Mouse (Mus musculus) limb, embryonic 10.5 days (tissue): ENCODE results near the gene Eif2ak3. TPM values are rescaled to one million over a fixed set of nuclear protein-coding genes. Genes with fewer than 3 reads are reported as not detected.

Experiments used
- DNase-seq: peaks from one replicate; pipeline ENCODE4 v3.0.0-alpha.2; 2017; ENCODE audit warnings: low spot score
- H3K27ac ChIP-seq: fragments of 300-500 bp; sonication (generic); 2 replicates; pipeline ENCODE4 v1.5.1; 2016; ENCODE audit warnings: mild to moderate bottlenecking
- H3K27me3 ChIP-seq: fragments of 300-500 bp; sonication (generic); 2 replicates; pipeline ENCODE4 v1.6.1; 2016; ENCODE audit warnings: low read depth, mild to moderate bottlenecking; ENCODE audit not compliant: poor library complexity, severe bottlenecking
- H3K36me3 ChIP-seq: fragments of 300-500 bp; sonication (generic); 2 replicates; pipeline ENCODE4 v1.6.1; 2016; ENCODE audit warnings: mild to moderate bottlenecking, moderate library complexity
- H3K4me1 ChIP-seq: fragments of 300-500 bp; sonication (generic); 2 replicates; pipeline ENCODE4 v1.6.1; 2016
- H3K4me3 ChIP-seq: fragments of 300-500 bp; sonication (generic); 2 replicates; pipeline ENCODE4 v1.5.1; 2016; ENCODE audit warnings: mild to moderate bottlenecking, moderate library complexity
- H3K9me3 ChIP-seq: fragments of 300-500 bp; sonication (generic); replicated peaks from 2 replicates; pipeline ENCODE4 v1.6.1; 2016; ENCODE audit warnings: mild to moderate bottlenecking
- WGBS: fragments of 180-500 bp; shearing (Covaris S2); methylation state at CpG from one replicate; pipeline ENCODE4 v1.1.7; 2016; 5-methylcytosine and 5-hydroxymethylcytosine counted together
- polyA plus RNA-seq: library from polyadenylated mRNA; unstranded; fragments of >200 nt; fragmentation: Nextera tagmentation; extraction: Ambion mirVana; gene quantifications from 2 replicates; pipeline ENCODE4 v1.2.1, GENCODE M21; 2016

Eif2ak3 gene
- polyA plus RNA-seq, 1 experiment from 2014 or later: 9.7 TPM

GRCm38 (mm10) chr6:70921274-70922074 is 77.2 kb downstream of the Eif2ak3 start:
- H3K36me3 ChIP-seq: no peaks in the 10 kb centered on the region
- WGBS: 3% methylated on average over 22 of the region's 22 CpGs
- peak overlapping the region; percentile 85 for H3K27ac ChIP-seq
- peak overlapping the region; percentile 46 for H3K4me3 ChIP-seq
- peaks cover 10% of the 10 kb centered on the region for H3K4me1 ChIP-seq
- H3K27me3 ChIP-seq: no peaks in the 10 kb centered on the region
- DNase-seq: peak; percentile 79
- H3K9me3 ChIP-seq: no peaks in the 10 kb centered on the region

DNA sequence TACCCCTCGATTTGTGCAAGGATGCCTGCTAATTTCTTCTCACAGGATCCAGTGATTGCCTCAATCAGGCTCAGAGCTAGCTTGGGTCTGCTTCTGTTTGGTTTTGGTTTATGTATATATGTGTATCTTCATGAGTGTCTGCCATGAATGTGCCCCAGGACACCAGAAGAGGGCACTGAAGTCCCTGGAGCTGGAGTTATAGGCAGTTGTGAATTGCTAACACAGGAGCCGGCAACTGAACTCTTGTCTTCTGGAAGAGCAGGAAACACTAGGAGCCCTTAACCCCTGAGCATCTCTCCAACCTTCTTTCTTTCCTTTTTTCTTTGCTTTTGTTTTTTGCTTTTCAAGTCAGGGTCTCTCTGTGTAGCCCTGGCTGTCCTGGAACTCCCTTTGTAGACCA is 87.5 kb downstream of the Eif2ak3 start:
- Histone ChIP-seq H3K9me3 (no peaks in the 10 kb centered on the region), H3K4me3 (no peak overlapping the region), H3K4me1 (peaks cover 12% of the 10 kb centered on the region; the same call in 1 of the 2 replicates), H3K27ac (no peak overlapping the region), H3K27me3 (no peaks in the 10 kb centered on the region), H3K36me3 (no peaks in the 10 kb centered on the region)
- DNase-seq: no peak
- 88% methylated on average over 2 of the region's 2 CpGs for WGBS

GRCm38 (mm10) chr6:70953274-70953673 is 109.0 kb downstream of the Eif2ak3 start:
- Histone ChIP-seq H3K27me3 (peaks cover 61% of the 10 kb centered on the region), H3K36me3 (no peaks in the 10 kb centered on the region), H3K4me1 (peaks cover 13% of the 10 kb centered on the region), H3K4me3 (no peak overlapping the region), H3K9me3 (no peaks in the 10 kb centered on the region), H3K27ac (no peak overlapping the region)
- 79% methylated on average over 7 of the region's 7 CpGs for WGBS
- no peak for DNase-seq

DNA sequence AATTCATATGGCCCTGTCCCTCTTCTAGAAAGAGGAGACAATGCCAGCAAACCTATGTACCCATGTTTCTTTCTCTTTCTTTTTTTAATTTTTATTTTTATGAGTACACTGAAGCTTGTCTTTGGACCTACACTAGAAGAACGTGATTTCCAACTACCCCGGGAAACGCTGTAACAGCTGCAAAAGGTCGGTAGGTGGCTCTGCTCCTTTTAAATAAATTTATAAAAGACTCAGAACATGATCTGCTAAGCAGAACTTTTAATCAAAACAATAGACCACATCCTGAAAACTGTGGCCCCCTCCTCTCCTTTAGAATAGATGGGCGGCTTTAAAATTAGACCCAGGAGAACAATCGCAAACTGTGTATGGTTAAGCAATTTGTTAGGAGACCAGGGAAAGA is 109.7 kb downstream of the Eif2ak3 start:
- Histone ChIP-seq H3K4me3 (no peak overlapping the region), H3K36me3 (no peaks in the 10 kb centered on the region), H3K27ac (no peak overlapping the region), H3K27me3 (peaks cover 69% of the 10 kb centered on the region), H3K4me1 (peaks cover 13% of the 10 kb centered on the region), H3K9me3 (no peaks in the 10 kb centered on the region)
- DNase-seq: no peak
- 16% methylated on average over 6 of the region's 6 CpGs for WGBS

Other genes with a start within 250 kb of the Eif2ak3 start
- gene Rpia, start 52.3 kb upstream of the Eif2ak3 start, polyA plus RNA-seq: 2.2 and 2.3 TPM in 2 replicates
- gene Tex37, start 74.4 kb downstream of the Eif2ak3 start, polyA plus RNA-seq: not detected in 2 replicates
- not detected in 2 replicates for gene Foxi3, start 112.0 kb downstream of the Eif2ak3 start, polyA plus RNA-seq